Mouse (Mus musculus): ENCODE results near the gene Agrp. TPM values are rescaled to one million over a fixed set of nuclear protein-coding genes. Genes with fewer than 3 reads are reported as not detected.
A peak's percentile ranks its signal among the peaks of the same experiment; 100 is the strongest.

Gene Agrp
- polyA plus RNA-seq (2015; fragmentation: Nextera tagmentation; extraction: Ambion mirVana), result 0.67 and 0.91 TPM in 2 replicates

DNA sequence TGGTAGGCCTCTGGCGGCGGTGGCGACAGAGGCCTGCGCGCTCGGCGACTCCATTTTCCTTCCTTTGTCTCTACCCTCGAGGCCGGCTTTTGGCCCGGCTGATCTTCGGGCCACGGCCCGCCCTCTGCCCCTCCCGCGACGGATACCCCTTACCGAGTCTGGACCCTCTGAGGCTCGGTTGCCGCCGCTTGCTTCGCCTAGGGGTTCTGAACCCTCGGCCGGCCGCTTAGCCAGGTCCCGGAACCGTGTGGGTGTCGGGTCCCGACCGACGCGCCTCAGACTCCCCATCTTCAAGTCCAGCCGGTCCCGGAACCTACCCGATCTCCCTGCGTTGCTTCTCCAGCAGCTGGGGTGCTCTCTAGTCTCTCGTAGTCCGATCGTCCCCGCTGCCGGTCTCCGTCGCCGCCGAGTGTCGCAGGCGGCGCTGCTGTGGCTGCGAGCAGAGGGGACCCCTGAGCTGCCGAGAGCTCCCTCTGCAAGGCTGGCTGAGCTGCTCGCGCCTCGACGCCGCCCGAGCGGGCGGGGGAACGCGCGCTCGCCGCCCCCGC, at the start of gene Agrp:
Gene Agrp (minus strand): TSS at position 431 of the 548 bp plus-strand sequence.
- Histone ChIP-seq H3K36me3 (ENCODE audit: control insufficient read depth, insufficient read depth) (no peaks in the 10 kb centered on the region), H3K4me1 (replicated peaks; ENCODE audit: control insufficient read depth, insufficient read depth, low read length) (peaks cover 30% of the 10 kb centered on the region), H3K9ac (replicated peaks; ENCODE audit: low read depth, low read length) (peak within 1 kb of the TSS; percentile 100), H3K9me3 (ENCODE audit: control insufficient read depth, low read length) (no peaks in the 10 kb centered on the region), H3K27me3 (replicated peaks; ENCODE audit: control insufficient read depth, insufficient read depth, low read length) (no peaks in the 10 kb centered on the region), H3K27ac (ENCODE audit: low read length) (peak within 1 kb of the TSS; percentile 100), H3K4me2 (ENCODE audit: low read length) (peak within 1 kb of the TSS; percentile 96), H3K4me3 (replicated peaks; ENCODE audit: low read length) (peak within 1 kb of the TSS; percentile 99)
- peak; percentile 57 for ATAC-seq
- WGBS, result 0% methylated on average over 60 of the region's 63 CpGs

DNA sequence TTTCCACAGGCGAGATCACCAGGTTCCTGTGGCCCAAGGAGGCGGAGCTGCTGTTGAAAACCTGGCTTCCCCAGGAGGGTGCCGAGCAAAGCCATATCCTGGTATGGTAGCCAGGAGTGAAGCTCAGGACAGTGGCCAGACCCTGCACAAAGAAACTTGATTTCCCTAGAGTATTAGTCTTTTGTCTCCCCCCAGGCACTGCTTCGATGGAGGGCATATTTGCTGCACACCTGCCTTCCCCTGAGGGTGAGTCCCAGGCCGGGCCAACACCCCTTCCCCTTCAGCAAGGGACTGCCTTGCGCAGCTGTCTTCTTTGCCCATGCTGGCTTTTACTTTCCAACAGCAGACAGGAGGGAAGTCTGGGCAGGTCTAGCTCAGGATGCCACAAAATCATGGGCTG, 49.4 kb upstream of the Agrp start:
- Histone ChIP-seq H3K27me3 (replicated peaks; ENCODE audit: control insufficient read depth, insufficient read depth, low read length) (no peaks in the 10 kb centered on the region), H3K9me3 (ENCODE audit: control insufficient read depth, low read length) (no peaks in the 10 kb centered on the region), H3K4me2 (ENCODE audit: low read length) (no peak overlapping the region), H3K4me1 (replicated peaks; ENCODE audit: control insufficient read depth, insufficient read depth, low read length) (no peaks in the 10 kb centered on the region), H3K27ac (ENCODE audit: low read length) (no peak overlapping the region), H3K36me3 (ENCODE audit: control insufficient read depth, insufficient read depth) (peaks cover 10% of the 10 kb centered on the region), H3K9ac (replicated peaks; ENCODE audit: low read depth, low read length) (no peak overlapping the region), H3K4me3 (replicated peaks; ENCODE audit: low read length) (no peak overlapping the region)
- 71% methylated on average over 6 of the region's 6 CpGs for WGBS
- ATAC-seq, result 0 out of 2 replicates have a peak, but pooled peaks have one; percentile 4

DNA sequence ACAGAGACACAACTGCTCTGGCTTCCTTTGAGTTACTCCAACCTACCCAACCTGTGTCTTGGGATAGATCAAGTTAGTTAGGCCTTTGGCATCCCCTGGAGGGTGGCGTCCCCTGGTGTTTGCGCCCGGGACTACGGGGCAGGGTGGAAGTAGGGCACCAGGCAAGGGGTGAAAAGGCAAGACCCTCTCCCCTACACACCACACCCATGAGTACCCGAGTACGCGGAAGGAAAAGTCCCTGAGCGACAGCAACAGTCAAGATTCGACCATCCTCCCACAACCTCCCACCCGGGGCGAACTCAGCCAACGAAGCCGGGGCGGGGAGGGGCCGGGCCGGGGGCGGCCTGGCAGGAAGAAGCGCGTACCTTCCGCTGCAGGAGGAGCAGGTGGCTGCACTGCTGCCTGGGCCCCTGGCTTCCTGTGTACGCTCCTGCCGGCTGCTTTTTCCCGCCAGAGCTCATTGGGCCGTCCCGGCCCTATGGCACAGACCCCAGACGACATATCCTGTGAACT, 48.7 kb upstream of the Agrp start, which contains the start of gene Carmil2:
Gene Carmil2 (plus strand): TSS at position 479 of the 513 bp plus-strand sequence.
- H3K36me3 ChIP-seq (ENCODE audit: control insufficient read depth, insufficient read depth), result peaks cover 15% of the 10 kb centered on the region
- WGBS, result 12% methylated on average over 26 of the region's 26 CpGs
- H3K4me2 ChIP-seq (ENCODE audit: low read length), result no peak within 1 kb of the TSS
- H3K9ac ChIP-seq (replicated peaks; ENCODE audit: low read depth, low read length), result no peak within 1 kb of the TSS
- H3K4me3 ChIP-seq (replicated peaks; ENCODE audit: low read length), result no peak within 1 kb of the TSS
- H3K27me3 ChIP-seq (replicated peaks; ENCODE audit: control insufficient read depth, insufficient read depth, low read length), result no peaks in the 10 kb centered on the region
- no peak within 1 kb of the TSS for H3K27ac ChIP-seq (ENCODE audit: low read length)
- no peaks in the 10 kb centered on the region for H3K9me3 ChIP-seq (ENCODE audit: control insufficient read depth, low read length)
- peak; percentile 57 for ATAC-seq
- no peaks in the 10 kb centered on the region for H3K4me1 ChIP-seq (replicated peaks; ENCODE audit: control insufficient read depth, insufficient read depth, low read length)

DNA sequence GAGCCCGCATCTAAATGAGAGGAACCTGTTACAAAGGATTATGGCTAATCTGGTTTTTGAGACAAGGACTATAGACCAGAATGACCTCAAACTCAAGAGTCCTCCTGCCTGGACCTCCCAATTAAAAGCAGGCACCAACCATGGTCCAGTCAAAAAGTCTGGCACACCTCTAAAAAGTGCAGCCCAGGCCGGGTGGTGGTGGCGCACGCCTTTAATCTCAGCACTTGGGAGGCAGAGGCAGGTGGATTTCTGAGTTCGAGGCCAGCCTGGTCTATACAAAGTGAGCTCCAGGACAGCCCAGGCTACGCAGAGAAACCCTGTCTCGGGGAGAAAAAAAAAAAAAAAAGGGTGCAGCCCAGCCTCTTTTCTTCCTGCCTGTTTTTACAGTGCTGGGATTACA, 48.1 kb upstream of the Agrp start:
- no peak for ATAC-seq
- H3K4me1 ChIP-seq (replicated peaks; ENCODE audit: control insufficient read depth, insufficient read depth, low read length), result no peaks in the 10 kb centered on the region
- H3K36me3 ChIP-seq (ENCODE audit: control insufficient read depth, insufficient read depth), result peaks cover 18% of the 10 kb centered on the region
- H3K27me3 ChIP-seq (replicated peaks; ENCODE audit: control insufficient read depth, insufficient read depth, low read length), result no peaks in the 10 kb centered on the region
- no peaks in the 10 kb centered on the region for H3K9me3 ChIP-seq (ENCODE audit: control insufficient read depth, low read length)
- H3K27ac ChIP-seq (ENCODE audit: low read length), result no peak overlapping the region
- WGBS, result 78% methylated on average over 7 of the region's 7 CpGs
- H3K4me3 ChIP-seq (replicated peaks; ENCODE audit: low read length), result no peak overlapping the region
- no peak overlapping the region for H3K4me2 ChIP-seq (ENCODE audit: low read length)
- no peak overlapping the region for H3K9ac ChIP-seq (replicated peaks; ENCODE audit: low read depth, low read length)

DNA sequence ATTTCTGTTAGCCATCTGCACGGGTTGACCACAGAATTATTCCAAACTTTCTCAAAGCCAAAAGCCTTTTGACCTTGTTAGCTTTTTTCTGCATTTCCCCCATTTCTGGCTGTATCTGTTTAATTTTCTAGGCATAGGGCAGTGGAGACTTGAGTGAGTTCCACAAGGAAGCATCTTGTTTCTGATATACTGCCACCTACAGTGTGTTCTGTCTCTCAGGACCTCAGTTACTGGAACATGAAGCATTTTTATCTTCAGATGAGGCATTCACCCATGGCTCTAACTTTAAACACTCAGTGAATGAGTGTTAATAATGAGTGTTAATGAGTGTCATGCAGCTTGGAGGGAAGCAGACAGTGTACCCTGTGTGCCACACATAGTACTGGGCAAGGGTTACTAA, 40.7 kb upstream of the Agrp start:
- ATAC-seq, result no peak
- Histone ChIP-seq H3K4me2 (ENCODE audit: low read length) (no peak overlapping the region), H3K9me3 (ENCODE audit: control insufficient read depth, low read length) (no peaks in the 10 kb centered on the region), H3K27ac (ENCODE audit: low read length) (no peak overlapping the region), H3K4me3 (replicated peaks; ENCODE audit: low read length) (no peak overlapping the region), H3K9ac (replicated peaks; ENCODE audit: low read depth, low read length) (no peak overlapping the region), H3K27me3 (replicated peaks; ENCODE audit: control insufficient read depth, insufficient read depth, low read length) (no peaks in the 10 kb centered on the region), H3K36me3 (ENCODE audit: control insufficient read depth, insufficient read depth) (peaks cover 42% of the 10 kb centered on the region), H3K4me1 (replicated peaks; ENCODE audit: control insufficient read depth, insufficient read depth, low read length) (no peaks in the 10 kb centered on the region)
- WGBS, result 85% methylated on average over 1 of the region's 1 CpGs

DNA sequence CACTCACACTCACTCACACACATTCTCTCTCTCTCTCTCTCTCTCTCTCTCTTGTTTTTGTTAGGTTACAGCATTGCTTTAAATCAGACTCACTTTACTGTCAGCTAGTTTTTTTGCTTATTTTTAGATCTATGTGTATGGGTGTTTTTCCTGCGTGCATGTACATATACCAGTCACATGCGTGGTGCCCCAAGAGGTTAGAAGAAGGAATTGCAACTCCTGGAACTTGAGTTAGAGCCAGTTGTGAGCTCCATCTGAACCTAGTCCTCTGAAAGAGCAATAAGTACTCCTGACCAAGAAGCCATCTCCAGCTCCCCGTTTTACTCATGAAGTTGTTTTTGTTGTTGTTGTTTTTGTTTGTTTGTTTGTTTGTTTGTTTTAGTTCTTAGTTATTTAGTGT, 24.0 kb upstream of the Agrp start:
- Histone ChIP-seq H3K4me1 (replicated peaks; ENCODE audit: control insufficient read depth, insufficient read depth, low read length) (no peaks in the 10 kb centered on the region), H3K27ac (ENCODE audit: low read length) (no peak overlapping the region), H3K9ac (replicated peaks; ENCODE audit: low read depth, low read length) (no peak overlapping the region), H3K9me3 (ENCODE audit: control insufficient read depth, low read length) (no peaks in the 10 kb centered on the region), H3K27me3 (replicated peaks; ENCODE audit: control insufficient read depth, insufficient read depth, low read length) (no peaks in the 10 kb centered on the region), H3K4me2 (ENCODE audit: low read length) (no peak overlapping the region), H3K36me3 (ENCODE audit: control insufficient read depth, insufficient read depth) (peaks cover 10% of the 10 kb centered on the region), H3K4me3 (replicated peaks; ENCODE audit: low read length) (no peak overlapping the region)
- no peak for ATAC-seq
- WGBS, result 77% methylated on average over 3 of the region's 3 CpGs

DNA sequence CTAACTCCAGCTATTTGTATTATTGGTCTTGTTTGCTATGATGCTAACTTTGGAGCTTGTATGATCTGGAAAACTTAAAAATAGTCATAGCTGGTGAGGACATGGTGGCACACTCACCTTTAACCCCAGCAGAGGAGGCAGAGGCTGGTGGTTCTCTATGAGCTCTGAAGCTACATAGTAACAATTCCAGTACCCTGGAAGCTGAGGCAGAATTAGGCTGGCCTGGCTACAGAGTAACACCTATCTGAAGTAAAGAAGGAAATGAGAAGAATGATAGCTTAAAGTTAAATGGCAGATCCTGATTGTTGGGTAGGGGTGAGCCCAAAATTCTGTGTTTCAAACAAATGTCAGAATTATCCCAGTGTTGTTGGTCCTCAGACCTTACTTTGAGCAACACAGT, 20.4 kb upstream of the Agrp start:
- no peak overlapping the region for H3K4me3 ChIP-seq (replicated peaks; ENCODE audit: low read length)
- H3K4me2 ChIP-seq (ENCODE audit: low read length), result no peak overlapping the region
- no peaks in the 10 kb centered on the region for H3K4me1 ChIP-seq (replicated peaks; ENCODE audit: control insufficient read depth, insufficient read depth, low read length)
- peaks cover 2% of the 10 kb centered on the region; the same call in 1 of the 2 replicates for H3K36me3 ChIP-seq (ENCODE audit: control insufficient read depth, insufficient read depth)
- H3K27ac ChIP-seq (ENCODE audit: low read length), result no peak overlapping the region
- ATAC-seq, result no peak
- no peak overlapping the region for H3K9ac ChIP-seq (replicated peaks; ENCODE audit: low read depth, low read length)
- H3K27me3 ChIP-seq (replicated peaks; ENCODE audit: control insufficient read depth, insufficient read depth, low read length), result no peaks in the 10 kb centered on the region
- H3K9me3 ChIP-seq (ENCODE audit: control insufficient read depth, low read length), result no peaks in the 10 kb centered on the region

DNA sequence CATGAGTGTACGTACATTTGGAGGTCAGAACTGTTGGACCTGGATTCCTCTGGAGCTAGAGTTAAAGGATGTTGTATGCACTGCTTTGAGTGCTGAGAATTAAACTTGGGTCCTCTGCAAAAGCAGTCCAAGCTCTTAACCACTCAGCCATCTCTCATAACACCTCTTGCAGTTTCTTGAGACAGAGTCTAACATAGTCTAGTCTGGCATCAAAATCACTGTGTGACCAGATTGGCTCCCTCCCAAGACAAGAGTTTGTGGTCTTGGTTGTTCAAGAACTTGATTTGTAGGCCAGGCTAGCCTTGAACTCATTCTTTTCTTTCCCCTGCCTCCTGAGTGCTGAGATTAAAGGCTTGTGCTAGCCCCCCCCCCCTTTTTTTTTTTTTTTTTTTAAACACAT, 11.7 kb upstream of the Agrp start:
- no peak for ATAC-seq
- H3K9ac ChIP-seq (replicated peaks; ENCODE audit: low read depth, low read length), result no peak overlapping the region
- H3K4me3 ChIP-seq (replicated peaks; ENCODE audit: low read length), result no peak overlapping the region
- H3K27ac ChIP-seq (ENCODE audit: low read length), result no peak overlapping the region
- H3K4me1 ChIP-seq (replicated peaks; ENCODE audit: control insufficient read depth, insufficient read depth, low read length), result no peaks in the 10 kb centered on the region
- 100% methylated on average over 1 of the region's 1 CpGs for WGBS
- peaks cover 12% of the 10 kb centered on the region for H3K36me3 ChIP-seq (ENCODE audit: control insufficient read depth, insufficient read depth)
- no peaks in the 10 kb centered on the region for H3K9me3 ChIP-seq (ENCODE audit: control insufficient read depth, low read length)
- H3K4me2 ChIP-seq (ENCODE audit: low read length), result no peak overlapping the region
- H3K27me3 ChIP-seq (replicated peaks; ENCODE audit: control insufficient read depth, insufficient read depth, low read length), result no peaks in the 10 kb centered on the region

DNA sequence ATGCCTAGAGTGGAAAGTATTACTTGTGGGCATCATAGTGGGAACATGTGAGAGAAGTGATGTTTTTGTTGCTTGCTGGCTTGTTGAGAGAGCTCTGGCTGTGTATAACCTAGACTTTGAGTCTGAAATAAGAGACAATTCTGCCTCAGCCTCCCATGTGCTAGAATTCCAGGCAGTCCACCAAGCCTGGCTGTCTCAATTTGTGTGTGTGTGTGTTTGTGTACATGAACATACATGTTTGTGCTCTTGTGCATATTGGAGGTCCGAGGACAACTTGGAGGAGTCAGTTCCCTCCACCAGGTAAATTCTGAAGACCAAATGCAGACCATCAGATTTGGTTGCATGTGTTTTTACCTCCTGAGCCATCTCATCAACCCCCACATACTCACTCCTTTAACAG, 8.0 kb upstream of the Agrp start:
- Histone ChIP-seq H3K36me3 (ENCODE audit: control insufficient read depth, insufficient read depth) (peaks cover 14% of the 10 kb centered on the region), H3K9ac (replicated peaks; ENCODE audit: low read depth, low read length) (no peak overlapping the region), H3K4me2 (ENCODE audit: low read length) (no peak overlapping the region), H3K9me3 (ENCODE audit: control insufficient read depth, low read length) (no peaks in the 10 kb centered on the region), H3K4me1 (replicated peaks; ENCODE audit: control insufficient read depth, insufficient read depth, low read length) (peaks cover 10% of the 10 kb centered on the region; the same call in 1 of the 2 replicates), H3K27me3 (replicated peaks; ENCODE audit: control insufficient read depth, insufficient read depth, low read length) (no peaks in the 10 kb centered on the region), H3K4me3 (replicated peaks; ENCODE audit: low read length) (no peak overlapping the region), H3K27ac (ENCODE audit: low read length) (no peak overlapping the region)
- ATAC-seq, result no peak
- WGBS, result 100% methylated on average over 1 of the region's 1 CpGs

DNA sequence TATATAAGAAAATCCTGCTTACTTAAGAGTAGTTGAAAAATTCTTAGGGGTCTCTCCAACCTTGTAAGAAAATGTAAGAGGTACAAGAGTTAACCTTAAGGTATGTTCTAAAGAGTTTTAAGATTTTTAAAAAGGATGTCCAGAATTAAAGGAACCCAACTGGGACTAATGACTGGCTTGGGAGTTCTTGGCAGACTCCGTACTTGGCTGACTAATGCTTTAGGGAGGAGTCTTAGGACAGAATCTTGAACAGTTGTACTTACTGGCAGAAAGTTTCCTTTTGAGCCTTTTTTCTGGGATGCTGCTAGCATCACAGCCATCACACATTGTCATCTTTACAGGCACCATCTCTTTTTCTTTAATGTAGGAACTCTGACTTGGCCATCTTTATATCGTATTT, 3.3 kb upstream of the Agrp start:
- H3K4me2 ChIP-seq (ENCODE audit: low read length), result no peak overlapping the region
- H3K4me1 ChIP-seq (replicated peaks; ENCODE audit: control insufficient read depth, insufficient read depth, low read length), result peaks cover 29% of the 10 kb centered on the region
- no peaks in the 10 kb centered on the region for H3K27me3 ChIP-seq (replicated peaks; ENCODE audit: control insufficient read depth, insufficient read depth, low read length)
- H3K27ac ChIP-seq (ENCODE audit: low read length), result no peak overlapping the region
- H3K9ac ChIP-seq (replicated peaks; ENCODE audit: low read depth, low read length), result no peak overlapping the region
- no peak for ATAC-seq
- WGBS, result 64% methylated on average over 2 of the region's 2 CpGs
- peaks cover 12% of the 10 kb centered on the region for H3K36me3 ChIP-seq (ENCODE audit: control insufficient read depth, insufficient read depth)
- H3K9me3 ChIP-seq (ENCODE audit: control insufficient read depth, low read length), result no peaks in the 10 kb centered on the region
- H3K4me3 ChIP-seq (replicated peaks; ENCODE audit: low read length), result no peak overlapping the region

All from forebrain, embryonic 16.5 days (tissue).